Mouse (Mus musculus): ENCODE measurements at regions not wholly inside any gene's neighbourhood (a gene's known extent, or its start where the extent isn't known, plus 50 kb on each side); places are given as distances from the start of the nearest gene placed in this dataset.
A peak's percentile ranks its signal among the peaks of the same experiment; 100 is the strongest.

- Histone ChIP-seq H3K27me3 (ENCODE audit: control insufficient read depth, insufficient read depth, low read length) (no peaks in the 10 kb centered on the region), H3K36me3 (ENCODE audit: control insufficient read depth, insufficient read depth, low read length) (no peaks in the 10 kb centered on the region), H3K4me3 (ENCODE audit: low read depth, low read length) (no peak overlapping the region), H3K4me1 (ENCODE audit: control insufficient read depth, insufficient read depth, insufficient read length, low read length) (peaks cover 35% of the 10 kb centered on the region), H3K27ac (ENCODE audit: insufficient read depth, low read depth, low read length) (peak overlapping the region; percentile 64)
- no peak for TF ChIP-seq CTCF (IDR thresholded peaks at IDR 0.05; ENCODE audit: extremely low read depth, insufficient read length, insufficient replicate concordance, low read depth, low read length)
- TF ChIP-seq POLR2A (IDR thresholded peaks at IDR 0.05; ENCODE audit: low read depth, low read length), result no peak
- WGBS, result 18% methylated on average over 7 of the region's 7 CpGs
Observed at GRCm38 (mm10) chr4:53315121-53315875, 124.9 kb upstream of the Slc44a1 start.

- no peak for TF ChIP-seq CTCF (IDR thresholded peaks at IDR 0.05; ENCODE audit: extremely low read depth, insufficient read length, insufficient replicate concordance, low read depth, low read length)
- no peak for TF ChIP-seq POLR2A (IDR thresholded peaks at IDR 0.05; ENCODE audit: low read depth, low read length)
- Histone ChIP-seq H3K4me3 (ENCODE audit: low read depth, low read length) (no peak overlapping the region), H3K27ac (ENCODE audit: insufficient read depth, low read depth, low read length) (no peak overlapping the region), H3K36me3 (ENCODE audit: control insufficient read depth, insufficient read depth, low read length) (no peaks in the 10 kb centered on the region), H3K4me1 (ENCODE audit: control insufficient read depth, insufficient read depth, insufficient read length, low read length) (peaks cover 38% of the 10 kb centered on the region), H3K27me3 (ENCODE audit: control insufficient read depth, insufficient read depth, low read length) (no peaks in the 10 kb centered on the region)
- 96% methylated on average over 8 of the region's 8 CpGs for WGBS
Observed at GRCm38 (mm10) chr4:53314076-53314475, 126.1 kb upstream of the Slc44a1 start.

- TF ChIP-seq CTCF (IDR thresholded peaks at IDR 0.05; ENCODE audit: extremely low read depth, insufficient read length, insufficient replicate concordance, low read depth, low read length) (no peak), POLR2A (IDR thresholded peaks at IDR 0.05; ENCODE audit: low read depth, low read length) (no peak)
- no peak overlapping the region for H3K27ac ChIP-seq (ENCODE audit: insufficient read depth, low read depth, low read length)
- no peaks in the 10 kb centered on the region for H3K36me3 ChIP-seq (ENCODE audit: control insufficient read depth, insufficient read depth, low read length)
- H3K4me3 ChIP-seq (ENCODE audit: low read depth, low read length), result no peak overlapping the region
- WGBS, result 74% methylated on average over 4 of the region's 4 CpGs
- H3K27me3 ChIP-seq (ENCODE audit: control insufficient read depth, insufficient read depth, low read length), result no peaks in the 10 kb centered on the region
- H3K4me1 ChIP-seq (ENCODE audit: control insufficient read depth, insufficient read depth, insufficient read length, low read length), result peaks cover 17% of the 10 kb centered on the region; the same call in 1 of the 2 replicates
Observed at GRCm38 (mm10) chr4:53307121-53307520, 133.1 kb upstream of the Slc44a1 start.

GRCm38 (mm10) chr4:53304782-53305385 is 135.3 kb upstream of the Slc44a1 start:
- Histone ChIP-seq H3K4me1 (ENCODE audit: control insufficient read depth, insufficient read depth, insufficient read length, low read length) (peaks cover 9% of the 10 kb centered on the region; the same call in 1 of the 2 replicates), H3K4me3 (ENCODE audit: low read depth, low read length) (no peak overlapping the region), H3K27ac (ENCODE audit: insufficient read depth, low read depth, low read length) (no peak overlapping the region), H3K27me3 (ENCODE audit: control insufficient read depth, insufficient read depth, low read length) (no peaks in the 10 kb centered on the region), H3K36me3 (ENCODE audit: control insufficient read depth, insufficient read depth, low read length) (no peaks in the 10 kb centered on the region)
- no peak for TF ChIP-seq POLR2A (IDR thresholded peaks at IDR 0.05; ENCODE audit: low read depth, low read length)
- no peak for TF ChIP-seq CTCF (IDR thresholded peaks at IDR 0.05; ENCODE audit: extremely low read depth, insufficient read length, insufficient replicate concordance, low read depth, low read length)
- 87% methylated on average over 4 of the region's 4 CpGs for WGBS

GRCm38 (mm10) chr4:53304290-53304654 is 135.9 kb upstream of the Slc44a1 start:
- Histone ChIP-seq H3K4me3 (ENCODE audit: low read depth, low read length) (no peak overlapping the region), H3K4me1 (ENCODE audit: control insufficient read depth, insufficient read depth, insufficient read length, low read length) (peaks cover 8% of the 10 kb centered on the region; the same call in 1 of the 2 replicates), H3K27me3 (ENCODE audit: control insufficient read depth, insufficient read depth, low read length) (no peaks in the 10 kb centered on the region), H3K27ac (ENCODE audit: insufficient read depth, low read depth, low read length) (no peak overlapping the region), H3K36me3 (ENCODE audit: control insufficient read depth, insufficient read depth, low read length) (no peaks in the 10 kb centered on the region)
- TF ChIP-seq POLR2A (IDR thresholded peaks at IDR 0.05; ENCODE audit: low read depth, low read length) (no peak), CTCF (IDR thresholded peaks at IDR 0.05; ENCODE audit: extremely low read depth, insufficient read length, insufficient replicate concordance, low read depth, low read length) (no peak)
- WGBS, result 79% methylated on average over 2 of the region's 2 CpGs

- H3K27me3 ChIP-seq (ENCODE audit: control insufficient read depth, insufficient read depth, low read length), result no peaks in the 10 kb centered on the region
- TF ChIP-seq POLR2A (IDR thresholded peaks at IDR 0.05; ENCODE audit: low read depth, low read length), result no peak
- no peak for TF ChIP-seq CTCF (IDR thresholded peaks at IDR 0.05; ENCODE audit: extremely low read depth, insufficient read length, insufficient replicate concordance, low read depth, low read length)
- H3K4me1 ChIP-seq (ENCODE audit: control insufficient read depth, insufficient read depth, insufficient read length, low read length), result peaks cover 4% of the 10 kb centered on the region; the same call in 1 of the 2 replicates
- 47% methylated on average over 4 of the region's 4 CpGs for WGBS
- H3K4me3 ChIP-seq (ENCODE audit: low read depth, low read length), result no peak overlapping the region
- H3K27ac ChIP-seq (ENCODE audit: insufficient read depth, low read depth, low read length), result no peak overlapping the region
- H3K36me3 ChIP-seq (ENCODE audit: control insufficient read depth, insufficient read depth, low read length), result no peaks in the 10 kb centered on the region
Observed at GRCm38 (mm10) chr4:53303621-53304289, 136.5 kb upstream of the Slc44a1 start.

- TF ChIP-seq POLR2A (IDR thresholded peaks at IDR 0.05; ENCODE audit: low read depth, low read length) (no peak), CTCF (IDR thresholded peaks at IDR 0.05; ENCODE audit: extremely low read depth, insufficient read length, insufficient replicate concordance, low read depth, low read length) (no peak)
- Histone ChIP-seq H3K4me3 (ENCODE audit: low read depth, low read length) (no peak overlapping the region), H3K36me3 (ENCODE audit: control insufficient read depth, insufficient read depth, low read length) (no peaks in the 10 kb centered on the region), H3K27me3 (ENCODE audit: control insufficient read depth, insufficient read depth, low read length) (no peaks in the 10 kb centered on the region), H3K4me1 (ENCODE audit: control insufficient read depth, insufficient read depth, insufficient read length, low read length) (no peaks in the 10 kb centered on the region), H3K27ac (ENCODE audit: insufficient read depth, low read depth, low read length) (no peak overlapping the region)
Observed at GRCm38 (mm10) chr4:53297975-53298374, 138.3 kb upstream of the Abca1 start.
